In genomic region chr8:26840286-26840685, GRCm38 (mm10) we compare ENCODE assay signal across 13 mouse cellular contexts.
DNase-seq lines count a peak whose midpoint lies in the region; ATAC-seq and TF ChIP-seq lines count a peak whose summit lies in the region.
"Had no signal": no experiment of that assay in that cellular context is flagged by ENCODE, and none has a peak within 500 bp of the region (broad histone marks: within the 10 kb centered on the region; RNA-seq: fewer than 3 reads in every experiment).

No protein-coding gene starts in this region.

- TF ChIP-seq CTCF in lung, postnatal 0 days (IDR thresholded peaks at IDR 0.05): no peak

- no peaks in the 10 kb centered on the region for H3K27me3 ChIP-seq in lung, postnatal 0 days (replicated peaks; ENCODE audit: insufficient read depth, low read length)
- H3K27me3 ChIP-seq in stomach, embryonic 16.5 days (ENCODE audit: control insufficient read depth, insufficient read depth, low read length): no peaks in the 10 kb centered on the region
- H3K27me3 ChIP-seq: midbrain, embryonic 15.5 days had no signal

- TF ChIP-seq EP300 in lung, postnatal 0 days (IDR thresholded peaks at IDR 0.05): no peak

- H3K36me3 ChIP-seq in lung, postnatal 0 days (ENCODE audit: insufficient read depth, low read length): no peaks in the 10 kb centered on the region
- H3K36me3 ChIP-seq in stomach, embryonic 16.5 days (ENCODE audit: control insufficient read depth, insufficient read depth, low read length): no peaks in the 10 kb centered on the region
- H3K36me3 ChIP-seq: midbrain, embryonic 15.5 days had no signal

- peak; percentile 14; the same call in 1 of the 2 replicates for ATAC-seq in lung, postnatal 0 days
- ATAC-seq in stomach, embryonic 16.5 days (ENCODE audit: insufficient read depth, low FRiP score): no peak
- ATAC-seq: inflammation-experienced regulatory T-cells, adult 6 months; midbrain, embryonic 15.5 days had no signal

- H3K27ac ChIP-seq in lung, postnatal 0 days (ENCODE audit: low read length): no peak overlapping the region
- H3K27ac ChIP-seq in stomach, embryonic 16.5 days (ENCODE audit: low read length): peak overlapping the region; percentile 85
- H3K27ac ChIP-seq: layer of hippocampus, adult 2 months; midbrain, embryonic 15.5 days had no signal

- peak; percentile 94 for DNase-seq in heart, adult 11 months
- no peak for DNase-seq in heart, adult 8-10 months (ENCODE audit: low spot score)
- no peak for DNase-seq in lung, postnatal 0 days (ENCODE audit: low spot score)
- no peak for DNase-seq in lung, adult 18-20 months
- peak; percentile 31 for DNase-seq in gastrocnemius, postnatal 10 days
- no peak for DNase-seq in ovary, postnatal 14 days (ENCODE audit: low spot score)
- DNase-seq in layer of hippocampus, adult 9-10 months (ENCODE audit: low spot score): no peak
- DNase-seq: B cell, adult 2 months; spleen, adult 18-20 months had no signal

- no peaks in the 10 kb centered on the region for H3K4me1 ChIP-seq in lung, postnatal 0 days (ENCODE audit: insufficient read depth, low read depth, low read length)
- peaks cover 18% of the 10 kb centered on the region; the same call in 1 of the 2 replicates for H3K4me1 ChIP-seq in stomach, embryonic 16.5 days (ENCODE audit: control insufficient read depth, insufficient read depth, low read length)
- H3K4me1 ChIP-seq: midbrain, embryonic 15.5 days had no signal

- H3K9ac ChIP-seq in lung, postnatal 0 days (replicated peaks; ENCODE audit: low read depth): no peak overlapping the region
- no peak overlapping the region for H3K9ac ChIP-seq in stomach, embryonic 16.5 days (ENCODE audit: low read length)
- H3K9ac ChIP-seq: midbrain, embryonic 15.5 days had no signal

- H3K4me2 ChIP-seq in lung, postnatal 0 days (replicated peaks; ENCODE audit: low read depth, low read length): no peak overlapping the region
- no peak overlapping the region for H3K4me2 ChIP-seq in stomach, embryonic 16.5 days (ENCODE audit: low read depth, low read length)
- H3K4me2 ChIP-seq: midbrain, embryonic 15.5 days had no signal

- H3K9me3 ChIP-seq in lung, postnatal 0 days (ENCODE audit: low read length): no peaks in the 10 kb centered on the region
- H3K9me3 ChIP-seq in stomach, embryonic 16.5 days (replicated peaks; ENCODE audit: control insufficient read depth, low read length): no peaks in the 10 kb centered on the region
- H3K9me3 ChIP-seq: midbrain, embryonic 15.5 days had no signal

- no peak overlapping the region for H3K4me3 ChIP-seq in lung, postnatal 0 days (ENCODE audit: low read depth, low read length)
- no peak overlapping the region for H3K4me3 ChIP-seq in stomach, embryonic 16.5 days (replicated peaks; ENCODE audit: low read length)
- H3K4me3 ChIP-seq: layer of hippocampus, adult 2 months; midbrain, embryonic 15.5 days had no signal

- 44% methylated on average over 2 of the region's 2 CpGs for WGBS in lung, postnatal 0 days
- WGBS in stomach, embryonic 16.5 days: 54% methylated on average over 2 of the region's 2 CpGs

Comparison
In these comparisons a context has a peak if more than half of its experiments do, and no peak if none do; other contexts are left out.
1. DNase-seq: peak in heart, adult 11 months (single experiment) and gastrocnemius, postnatal 10 days (single experiment); none in heart, adult 8-10 months (single experiment), lung, postnatal 0 days (single experiment), lung, adult 18-20 months (0 of 2), ovary, postnatal 14 days (single experiment) and layer of hippocampus, adult 9-10 months (single experiment).